Mouse (Mus musculus) heart, embryonic 13.5 days (tissue): Measurements from ENCODE around the gene Glis2. TPM values are rescaled to one million over a fixed set of nuclear protein-coding genes. Genes with fewer than 3 reads are reported as not detected.
A peak's percentile ranks its signal among the peaks of the same experiment; 100 is the strongest.

Experiments used
- ATAC-seq: fragments of 200-750 bp; cut with Nextera tagmentation; 2 replicates; pipeline ENCODE4 v1.8.0; 2017; ENCODE audit warnings: moderate TSS enrichment; ENCODE audit not compliant: insufficient number of reproducible peaks, low FRiP score, low TSS enrichment; ENCODE audit errors: extremely low read depth
- H3K27ac ChIP-seq: fragments of 300-500 bp; sonication (generic); replicated peaks from 2 replicates; pipeline ENCODE4 v1.5.1; 2015; ENCODE audit warnings: moderate library complexity, mild to moderate bottlenecking, inconsistent platforms
- H3K27me3 ChIP-seq: fragments of 300-500 bp; sonication (generic); replicated peaks from 2 replicates; pipeline ENCODE4 v1.6.1; 2015; ENCODE audit warnings: mild to moderate bottlenecking, inconsistent platforms
- H3K36me3 ChIP-seq: fragments of 300-500 bp; sonication (generic); 2 replicates; pipeline ENCODE4 v1.6.1; 2015; ENCODE audit warnings: mild to moderate bottlenecking, inconsistent platforms
- H3K4me1 ChIP-seq: fragments of 300-500 bp; sonication (generic); 2 replicates; pipeline ENCODE4 v1.6.1; 2015; ENCODE audit warnings: inconsistent platforms
- H3K4me2 ChIP-seq: fragments of 300-500 bp; sonication (generic); 2 replicates; pipeline ENCODE4 v1.6.1; 2015; ENCODE audit warnings: inconsistent platforms, mild to moderate bottlenecking, moderate library complexity
- H3K4me3 ChIP-seq: fragments of 300-500 bp; sonication (generic); 2 replicates; pipeline ENCODE4 v1.5.1; 2015; ENCODE audit warnings: moderate library complexity, mild to moderate bottlenecking, inconsistent platforms
- H3K9ac ChIP-seq: fragments of 300-500 bp; sonication (generic); 2 replicates; pipeline ENCODE4 v1.6.1; 2015; ENCODE audit warnings: inconsistent platforms, mild to moderate bottlenecking, moderate library complexity
- H3K9me3 ChIP-seq: fragments of 300-500 bp; sonication (generic); 2 replicates; pipeline ENCODE4 v1.6.1; 2016; ENCODE audit warnings: inconsistent platforms
- WGBS: fragments of 180-500 bp; shearing (Covaris S2); methylation state at CpG from one replicate; pipeline ENCODE4 v1.1.7; 2015; ENCODE audit warnings: mixed read lengths; 5-methylcytosine and 5-hydroxymethylcytosine counted together
- polyA plus RNA-seq: library from polyadenylated mRNA; unstranded; fragments of >200 nt; fragmentation: Nextera tagmentation; extraction: Ambion mirVana; gene quantifications from 2 replicates; pipeline ENCODE4 v1.2.1, GENCODE M21; 2015

Gene Glis2
- polyA plus RNA-seq: 19.9 and 23.5 TPM in 2 replicates

DNA sequence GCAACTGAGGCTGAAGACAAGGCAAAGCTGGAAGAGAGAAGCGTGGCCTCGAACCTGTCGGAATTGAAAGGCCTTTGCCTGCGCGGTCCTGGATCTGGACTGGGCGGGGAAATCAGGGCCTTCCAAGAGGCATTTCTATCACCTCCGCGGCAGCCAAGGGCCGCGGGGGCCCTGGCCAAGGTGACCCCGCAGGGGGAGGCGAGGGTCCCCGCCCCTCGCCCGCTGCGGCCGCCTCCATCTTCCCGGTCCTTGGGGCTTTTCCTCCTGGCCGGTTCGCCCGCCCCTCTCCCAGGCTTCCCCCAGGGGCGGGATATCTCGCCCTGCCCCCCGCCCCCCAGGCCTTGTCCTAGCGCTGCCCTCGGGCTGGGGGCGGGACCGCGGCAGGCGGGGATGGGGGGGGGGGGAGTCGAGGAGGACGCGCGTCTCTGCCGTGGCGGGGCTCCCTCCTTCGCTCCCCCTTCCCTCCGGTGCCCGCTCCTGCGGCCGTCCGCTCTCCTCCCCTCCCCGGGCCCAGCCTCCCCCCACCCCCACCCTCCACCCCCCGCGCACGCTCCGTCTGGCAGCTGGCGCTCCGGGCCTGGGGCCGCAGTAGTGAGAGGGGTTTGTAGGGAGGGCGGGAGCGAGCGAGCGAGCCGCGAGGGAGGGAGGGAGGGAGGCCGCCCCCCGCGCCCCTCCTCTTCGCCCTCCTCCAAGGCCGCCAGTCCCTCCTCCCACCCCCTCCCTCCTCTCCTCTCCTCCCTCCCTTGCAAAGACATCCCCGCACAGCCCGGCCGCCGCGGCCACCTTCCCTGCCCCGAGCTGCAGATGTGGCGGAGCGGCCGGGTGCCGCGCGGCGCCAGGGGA, at the start of gene Glis2:
TSS of gene Glis2 (plus strand) at position 743 of the 843 bp plus-strand sequence.
- Histone ChIP-seq H3K27me3 (no peaks in the 10 kb centered on the region), H3K27ac (peak within 1 kb of the TSS; percentile 97), H3K4me1 (peaks cover 64% of the 10 kb centered on the region), H3K9ac (peak within 1 kb of the TSS; percentile 98), H3K9me3 (no peaks in the 10 kb centered on the region), H3K36me3 (peaks cover 22% of the 10 kb centered on the region), H3K4me2 (peak within 1 kb of the TSS; percentile 83), H3K4me3 (peak within 1 kb of the TSS; percentile 90)
- 2% methylated on average over 20 of the region's 74 CpGs for WGBS
- peak; percentile 66 for ATAC-seq

GRCm38 (mm10) chr16:4544845-4545244, 49.7 kb upstream of the Glis2 start:
- WGBS: 59% methylated on average over 9 of the region's 9 CpGs
- H3K36me3 ChIP-seq: peaks cover 53% of the 10 kb centered on the region
- no peak overlapping the region for H3K4me2 ChIP-seq
- H3K9ac ChIP-seq: no peak overlapping the region
- no peak overlapping the region for H3K4me3 ChIP-seq
- peaks cover 17% of the 10 kb centered on the region for H3K4me1 ChIP-seq
- H3K27ac ChIP-seq: no peak overlapping the region
- no peak for ATAC-seq
- H3K9me3 ChIP-seq: no peaks in the 10 kb centered on the region
- no peaks in the 10 kb centered on the region for H3K27me3 ChIP-seq

DNA sequence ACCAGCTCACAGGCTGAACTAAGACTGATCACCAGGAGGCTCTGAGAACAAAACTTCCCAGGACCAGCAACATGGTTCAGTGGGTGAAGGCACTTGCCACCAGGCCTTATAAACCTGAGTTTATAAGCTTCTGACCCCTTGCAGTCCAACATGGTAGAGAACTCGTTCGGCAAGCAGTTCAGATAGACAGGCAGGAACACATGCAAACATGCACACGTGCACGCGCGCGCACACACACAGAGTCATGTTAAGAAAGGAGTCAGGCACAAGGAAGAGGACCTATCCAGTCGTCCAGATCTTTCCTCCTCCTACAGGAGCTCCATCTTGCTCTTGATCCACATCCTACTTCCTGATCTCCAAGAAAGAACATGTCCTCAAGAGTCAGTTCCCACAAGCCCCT, 47.7 kb upstream of the Glis2 start:
- ATAC-seq: no peak
- Histone ChIP-seq H3K4me3 (no peak overlapping the region), H3K36me3 (peaks cover 63% of the 10 kb centered on the region), H3K4me2 (no peak overlapping the region), H3K9ac (no peak overlapping the region), H3K27me3 (no peaks in the 10 kb centered on the region), H3K9me3 (no peaks in the 10 kb centered on the region), H3K4me1 (peaks cover 14% of the 10 kb centered on the region), H3K27ac (no peak overlapping the region)
- WGBS: 91% methylated on average over 8 of the region's 8 CpGs

GRCm38 (mm10) chr16:4547611-4548010, 46.9 kb upstream of the Glis2 start:
- WGBS: 89% methylated on average over 5 of the region's 5 CpGs
- Histone ChIP-seq H3K27ac (no peak overlapping the region), H3K4me1 (peaks cover 16% of the 10 kb centered on the region), H3K27me3 (no peaks in the 10 kb centered on the region), H3K9ac (no peak overlapping the region), H3K9me3 (no peaks in the 10 kb centered on the region), H3K36me3 (peaks cover 63% of the 10 kb centered on the region), H3K4me2 (no peak overlapping the region), H3K4me3 (no peak overlapping the region)
- no peak for ATAC-seq

GRCm38 (mm10) chr16:4548953-4549688, 45.4 kb upstream of the Glis2 start:
- Histone ChIP-seq H3K4me2 (no peak overlapping the region), H3K27ac (no peak overlapping the region), H3K27me3 (no peaks in the 10 kb centered on the region), H3K36me3 (peaks cover 63% of the 10 kb centered on the region), H3K9me3 (no peaks in the 10 kb centered on the region), H3K4me3 (no peak overlapping the region), H3K4me1 (peaks cover 28% of the 10 kb centered on the region), H3K9ac (no peak overlapping the region)
- WGBS: 91% methylated on average over 18 of the region's 18 CpGs
- ATAC-seq: no peak

- Histone ChIP-seq H3K4me3 (no peak overlapping the region), H3K27ac (no peak overlapping the region), H3K36me3 (peaks cover 53% of the 10 kb centered on the region), H3K9me3 (no peaks in the 10 kb centered on the region), H3K27me3 (no peaks in the 10 kb centered on the region), H3K4me2 (no peak overlapping the region), H3K9ac (no peak overlapping the region), H3K4me1 (peaks cover 41% of the 10 kb centered on the region)
- no peak for ATAC-seq
- WGBS: 34% methylated on average over 13 of the region's 13 CpGs
These were observed 43.5 kb upstream of the Glis2 start for GRCm38 (mm10) chr16:4551056-4551455.

DNA sequence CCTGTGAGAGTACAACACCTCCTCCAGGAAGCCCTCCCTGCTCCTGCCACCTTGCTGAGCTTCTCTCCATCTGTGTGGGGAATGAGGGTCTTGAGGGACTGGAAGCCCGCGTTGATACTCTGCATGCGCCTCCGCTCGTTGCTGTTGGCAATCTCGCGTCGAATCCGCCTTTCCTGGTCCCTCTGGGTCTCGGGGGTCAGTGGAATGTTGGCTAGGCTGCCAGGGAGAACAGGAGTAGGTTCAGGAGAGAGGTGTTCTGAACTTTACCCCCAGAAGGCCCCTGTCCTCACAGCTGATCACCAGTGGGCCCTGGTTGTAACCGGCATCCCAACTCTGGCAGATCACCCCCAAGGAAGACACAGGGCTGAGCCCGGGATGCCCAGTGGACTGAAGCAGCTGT, 42.6 kb upstream of the Glis2 start:
- no peaks in the 10 kb centered on the region for H3K9me3 ChIP-seq
- no peak overlapping the region for H3K27ac ChIP-seq
- 0 out of 2 replicates have a peak overlapping the region, but pooled peaks have one; percentile 21 for H3K9ac ChIP-seq
- no peak for ATAC-seq
- no peak overlapping the region for H3K4me3 ChIP-seq
- peaks cover 45% of the 10 kb centered on the region for H3K4me1 ChIP-seq
- H3K27me3 ChIP-seq: no peaks in the 10 kb centered on the region
- peaks cover 47% of the 10 kb centered on the region for H3K36me3 ChIP-seq
- no peak overlapping the region for H3K4me2 ChIP-seq
- WGBS: 87% methylated on average over 12 of the region's 12 CpGs

DNA sequence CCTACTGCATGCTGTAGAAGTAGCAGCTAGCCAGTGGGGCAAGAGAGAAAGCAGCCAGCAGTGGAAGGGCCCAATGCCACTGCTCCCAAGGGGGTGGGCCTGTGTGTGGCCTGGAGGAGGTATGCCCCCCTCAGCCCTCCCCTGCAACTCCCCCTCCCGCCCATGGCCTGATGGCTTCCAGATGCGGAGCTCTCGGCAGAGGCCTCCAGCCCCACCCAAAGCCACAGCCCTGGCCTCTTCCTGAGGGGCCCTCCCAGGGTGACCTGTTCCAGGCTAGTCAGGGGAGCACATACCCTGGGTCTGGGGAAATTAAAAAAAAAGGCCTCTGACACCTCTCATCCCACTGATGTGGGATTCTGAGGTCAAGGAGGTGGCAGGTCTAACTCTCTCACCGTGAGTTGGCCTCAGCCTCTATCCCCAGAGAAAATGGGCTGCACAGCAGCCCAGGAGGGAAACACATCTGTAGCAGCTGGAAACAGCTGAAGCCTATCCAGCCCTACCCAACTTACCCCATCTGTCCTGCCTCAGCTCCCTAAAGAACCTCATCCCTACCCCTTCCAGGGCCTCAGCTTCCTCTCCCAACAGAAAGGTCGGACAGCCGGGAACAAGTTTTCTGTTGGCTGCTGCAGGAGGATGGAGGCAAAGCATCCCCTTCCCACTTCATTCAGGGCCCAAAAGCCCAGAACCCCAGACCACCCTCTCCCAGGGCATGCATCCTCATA, 41.5 kb upstream of the Glis2 start:
- no peak overlapping the region for H3K4me3 ChIP-seq
- H3K27ac ChIP-seq: peak overlapping the region; percentile 72
- 26% methylated on average over 6 of the region's 6 CpGs for WGBS
- H3K27me3 ChIP-seq: no peaks in the 10 kb centered on the region
- H3K9me3 ChIP-seq: no peaks in the 10 kb centered on the region
- ATAC-seq: peak; percentile 59
- peak overlapping the region; percentile 66 for H3K9ac ChIP-seq
- H3K4me2 ChIP-seq: peak overlapping the region; percentile 35
- peaks cover 36% of the 10 kb centered on the region for H3K36me3 ChIP-seq
- H3K4me1 ChIP-seq: peaks cover 56% of the 10 kb centered on the region

DNA sequence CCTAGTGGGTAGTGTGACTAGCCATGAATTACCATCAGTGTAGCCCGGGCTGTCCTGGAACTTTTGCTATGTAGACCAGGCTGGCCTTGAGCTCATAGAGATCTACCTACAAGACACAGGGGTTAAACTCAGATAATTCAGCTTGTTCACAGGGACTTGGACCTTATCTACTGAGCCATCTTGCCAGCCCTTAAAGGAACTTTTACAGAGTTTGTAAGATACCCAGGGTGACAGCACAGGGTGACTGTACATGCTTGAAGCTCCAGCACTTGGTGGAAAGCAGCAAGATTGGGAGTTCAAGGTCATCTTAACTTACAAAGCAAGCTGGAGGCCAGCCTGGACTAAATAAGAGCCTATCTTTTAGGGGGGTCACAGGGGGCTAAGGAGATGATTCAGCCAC, 39.0 kb upstream of the Glis2 start:
- Histone ChIP-seq H3K27ac (no peak overlapping the region), H3K9me3 (no peaks in the 10 kb centered on the region), H3K4me2 (no peak overlapping the region), H3K36me3 (peaks cover 17% of the 10 kb centered on the region), H3K4me3 (no peak overlapping the region), H3K4me1 (peaks cover 60% of the 10 kb centered on the region), H3K27me3 (no peaks in the 10 kb centered on the region), H3K9ac (no peak overlapping the region)
- ATAC-seq: no peak
- WGBS: 93% methylated on average over 1 of the region's 1 CpGs

GRCm38 (mm10) chr16:4557085-4557484, 37.4 kb upstream of the Glis2 start:
- Histone ChIP-seq H3K4me1 (peaks cover 58% of the 10 kb centered on the region), H3K9me3 (no peaks in the 10 kb centered on the region), H3K4me3 (peak overlapping the region; percentile 85; the same call in 1 of the 2 replicates), H3K36me3 (peaks cover 8% of the 10 kb centered on the region; the same call in 1 of the 2 replicates), H3K9ac (peak overlapping the region; percentile 91), H3K27ac (0 out of 2 replicates have a peak overlapping the region, but pooled peaks have one; percentile 92), H3K4me2 (peak overlapping the region; percentile 84), H3K27me3 (no peaks in the 10 kb centered on the region)
- no peak for ATAC-seq
- WGBS: 65% methylated on average over 1 of the region's 1 CpGs

DNA sequence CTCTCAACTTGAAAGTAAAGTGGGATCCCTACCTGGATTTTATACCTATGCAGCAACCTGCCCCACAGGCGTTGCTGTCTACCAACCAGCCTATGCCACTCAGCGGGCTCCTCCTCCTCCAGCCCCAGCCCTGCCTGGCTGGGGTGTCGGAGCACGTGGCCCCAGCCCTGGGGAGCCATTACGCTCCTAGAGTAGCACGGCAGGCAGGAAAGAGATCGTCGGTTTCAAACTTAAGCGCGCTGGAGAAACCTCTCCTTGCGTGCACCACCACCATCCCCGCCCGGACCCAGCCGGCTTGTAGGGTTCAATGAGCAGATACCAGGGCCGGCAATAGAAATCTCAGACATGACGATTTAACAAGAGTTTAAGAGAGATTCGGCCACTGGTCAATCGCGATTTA, 36.6 kb upstream of the Glis2 start:
- Histone ChIP-seq H3K36me3 (peaks cover 8% of the 10 kb centered on the region; the same call in 1 of the 2 replicates), H3K9me3 (no peaks in the 10 kb centered on the region), H3K27me3 (no peaks in the 10 kb centered on the region), H3K9ac (peak overlapping the region; percentile 91), H3K4me3 (peak overlapping the region; percentile 85), H3K27ac (peak overlapping the region; percentile 92), H3K4me2 (peak overlapping the region; percentile 84), H3K4me1 (peaks cover 49% of the 10 kb centered on the region)
- under 1% methylated on average over 19 of the region's 19 CpGs for WGBS
- ATAC-seq: peak; percentile 51; the same call in 1 of the 2 replicates
